Mouse (Mus musculus) left cerebral cortex, adult 2 months (tissue): ENCODE results near the gene Tle4. TPM values are rescaled to one million over a fixed set of nuclear protein-coding genes. Genes with fewer than 3 reads are reported as not detected.

ENCODE experiments used
- DNase-seq, 2 experiments: peaks; one replicate each; pipeline ENCODE4 v3.0.0; 2021 to 2022; ENCODE audit warnings: low spot score in 2 of 2, mixed read lengths in 1 of 2; ENCODE audit errors: extremely low spot score in 1 of 2
- H3K27ac ChIP-seq: fragments of 200-600 bp; 2 replicates; pipeline ENCODE4 v1.8.1; 2022
- H3K4me3 ChIP-seq: fragments of 200-600 bp; 2 replicates; pipeline ENCODE4 v1.8.1; 2022
- CTCF ChIP-seq: fragments of 200-600 bp; IDR thresholded peaks from 2 replicates; pipeline ENCODE4 v1.8.1; 2022; ENCODE audit warnings: antibody characterized with exemption, mild to moderate bottlenecking, moderate library complexity
- intact Hi-C: fragments of 180-260 bp; cut with DNase I; formaldehyde crosslinking; loops from one replicate; pipeline ENCODE4 v1.15.1; 2025
- total RNA-seq, 2 experiments: library from RNA; stranded (reverse); gene quantifications; 2 replicates each; pipeline ENCODE4 v1.2.3; 2021

The Tle4 gene
- total RNA-seq, 2 experiments from 2014 or later = 36.0 to 39.1 TPM

DNA sequence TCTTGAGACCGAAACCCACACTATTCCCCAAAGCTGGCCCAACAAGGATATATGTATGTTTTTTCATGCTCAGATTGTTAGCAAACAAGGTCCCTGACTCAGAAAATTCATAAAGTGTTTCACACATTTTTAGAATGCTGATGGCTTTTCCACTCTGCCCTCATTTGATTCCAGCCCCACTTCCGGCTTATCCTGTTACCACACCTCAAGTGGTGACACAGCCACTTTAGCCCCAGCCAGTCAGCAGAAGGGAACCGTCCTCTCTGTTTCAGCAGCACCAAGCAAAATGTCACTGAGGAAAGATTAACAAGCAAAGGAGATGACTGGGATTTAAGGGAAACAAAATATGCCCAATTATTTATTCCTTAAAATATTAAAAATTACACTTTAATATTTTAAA, 50.0 kb downstream of the Tle4 start:
- H3K4me3 ChIP-seq = no peak overlapping the region
- intact Hi-C loops = no loop called here
- no peak for DNase-seq
- TF ChIP-seq CTCF = no peak
- no peak overlapping the region for H3K27ac ChIP-seq

DNA sequence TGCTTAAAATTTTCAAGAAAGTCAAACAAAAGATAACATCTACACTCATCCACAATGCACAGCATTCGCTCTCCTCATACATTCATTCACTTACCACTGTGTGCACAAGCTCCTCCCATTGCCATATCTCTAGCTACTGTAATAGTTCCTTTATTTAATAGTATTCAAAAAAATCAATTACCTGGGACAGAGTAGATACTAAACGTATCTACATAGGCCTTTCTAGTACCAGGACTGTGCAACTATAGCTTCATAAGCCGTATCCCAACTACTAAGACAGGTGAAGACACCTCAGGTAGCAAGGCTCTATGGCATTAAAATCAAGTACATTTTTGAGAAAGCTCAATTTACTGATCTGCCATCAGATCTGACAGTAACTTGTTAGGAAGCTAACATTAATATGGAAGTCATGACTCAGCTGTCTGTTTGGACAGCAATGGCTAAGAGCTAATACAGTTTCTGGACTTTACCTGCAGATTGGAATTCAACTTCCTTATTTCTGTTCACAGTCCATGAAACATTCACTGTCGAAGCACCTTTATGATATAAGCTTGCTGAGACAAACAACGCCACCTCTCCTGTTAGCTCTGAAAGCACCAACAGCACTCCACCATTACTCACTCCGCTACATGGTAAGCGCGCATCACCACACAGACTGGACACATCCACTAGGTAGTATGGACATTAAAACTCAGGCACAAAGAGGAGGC, 50.6 kb downstream of the Tle4 start:
- TF ChIP-seq CTCF = no peak
- H3K27ac ChIP-seq = no peak overlapping the region
- DNase-seq = no peak
- intact Hi-C loops = no loop called here
- no peak overlapping the region for H3K4me3 ChIP-seq

DNA sequence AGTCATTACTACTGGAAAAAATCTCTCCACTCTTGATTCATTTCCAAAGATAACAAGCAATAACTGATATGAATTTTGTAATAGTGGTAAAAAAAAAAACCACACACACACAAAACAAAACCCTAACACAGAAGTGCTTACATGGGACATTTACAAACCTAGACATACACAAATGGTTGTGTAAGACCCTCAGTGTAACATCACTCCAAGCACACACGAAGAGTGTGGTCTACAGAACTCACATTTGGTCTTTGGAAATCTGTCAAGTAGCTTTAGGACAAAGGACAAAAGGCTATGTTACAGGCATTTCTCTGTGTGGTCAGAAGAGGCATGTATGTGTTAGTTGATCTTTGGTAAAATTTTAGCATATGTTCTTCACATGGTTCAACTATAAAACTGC, 52.4 kb downstream of the Tle4 start:
- H3K27ac ChIP-seq = no peak overlapping the region
- intact Hi-C loops = no loop called here
- DNase-seq = no peak
- no peak for TF ChIP-seq CTCF
- H3K4me3 ChIP-seq = no peak overlapping the region

DNA sequence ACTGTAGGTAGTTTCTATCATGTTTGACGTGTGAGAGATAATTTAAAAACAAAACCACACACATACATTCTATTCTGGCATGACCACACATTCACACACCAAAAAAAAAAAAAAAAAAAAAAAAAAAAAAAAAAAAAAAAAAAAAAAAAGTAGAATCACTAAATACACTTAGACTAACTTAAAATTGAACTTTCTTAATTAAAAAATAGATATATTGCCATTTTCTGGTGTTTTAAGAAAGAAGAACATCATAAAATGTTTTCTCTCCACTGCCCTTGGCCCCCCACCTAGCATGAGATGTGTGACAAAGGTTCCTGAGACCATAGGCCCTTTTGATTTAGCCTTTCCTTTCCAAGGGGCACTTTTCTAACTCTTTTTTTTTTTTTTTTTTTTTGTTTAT, 54.5 kb downstream of the Tle4 start:
- DNase-seq = no peak
- intact Hi-C loops = no loop called here
- no peak for TF ChIP-seq CTCF

DNA sequence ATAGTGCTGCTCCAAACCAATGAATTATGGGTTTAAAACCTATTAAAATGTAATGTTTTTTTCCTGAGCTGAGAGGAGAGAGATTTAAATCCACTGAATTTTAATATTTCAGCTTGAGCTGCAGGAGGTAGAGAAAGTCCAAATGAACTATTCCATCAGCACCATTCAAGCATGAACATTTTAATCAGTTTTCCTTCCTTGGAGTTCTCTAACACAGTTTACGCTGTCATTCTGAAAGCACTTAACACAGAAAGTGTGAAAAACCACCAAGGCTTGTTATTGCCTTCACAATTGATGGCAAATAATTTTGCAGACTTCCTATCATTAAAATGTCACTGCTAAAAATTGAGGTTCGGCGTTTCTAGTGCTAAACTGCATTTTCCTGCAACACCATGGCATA, 57.2 kb downstream of the Tle4 start:
- Histone ChIP-seq H3K27ac (no peak overlapping the region), H3K4me3 (no peak overlapping the region)
- intact Hi-C loops = no loop called here
- DNase-seq = no peak
- no peak for TF ChIP-seq CTCF

More for the DNA sequence above, 54.5 kb downstream of the Tle4 start:
- Histone ChIP-seq H3K27ac (no peak overlapping the region), H3K4me3 (no peak overlapping the region)

DNA sequence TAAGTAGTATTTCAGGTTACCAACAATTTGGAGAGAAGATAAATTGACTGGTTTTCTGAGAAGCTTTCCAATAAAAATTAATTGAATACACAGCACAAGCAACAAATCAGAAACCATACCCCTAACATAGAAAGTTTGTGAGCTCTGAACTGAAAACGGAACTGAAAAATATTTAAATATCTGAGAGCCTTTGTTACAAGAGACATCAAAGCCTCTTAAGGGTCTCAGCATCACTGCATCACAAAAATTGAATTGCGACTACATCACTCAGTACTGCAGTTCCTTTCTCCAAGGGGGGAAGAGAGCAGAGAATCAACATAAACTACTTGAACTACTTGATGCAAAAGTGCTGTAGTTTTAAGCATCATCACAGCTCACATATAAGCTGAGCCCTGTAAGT, 61.2 kb downstream of the Tle4 start:
- no peak overlapping the region for H3K4me3 ChIP-seq
- no peak for DNase-seq
- TF ChIP-seq CTCF = no peak
- H3K27ac ChIP-seq = no peak overlapping the region
- intact Hi-C loops = no loop called here

DNA sequence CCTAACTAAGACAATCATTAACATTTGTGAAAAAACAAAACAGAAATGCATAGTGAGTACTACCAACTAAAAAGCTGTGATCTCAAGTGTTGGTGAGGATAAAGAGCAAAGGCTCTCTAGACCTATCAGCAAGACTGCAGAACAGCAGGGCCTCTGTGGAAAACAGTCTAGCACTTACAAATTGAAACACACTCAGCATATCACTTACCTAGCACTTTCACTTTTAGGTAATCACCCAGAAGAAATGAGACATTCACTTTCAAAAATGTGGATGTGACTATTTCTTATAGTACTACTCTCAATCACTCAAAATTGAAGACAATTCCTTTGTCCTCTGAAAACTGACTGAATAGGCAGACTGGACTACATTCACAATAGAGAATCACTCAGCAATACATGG, 63.4 kb downstream of the Tle4 start:
- DNase-seq = no peak
- intact Hi-C loops = no loop called here
- Histone ChIP-seq H3K27ac (no peak overlapping the region), H3K4me3 (no peak overlapping the region)
- TF ChIP-seq CTCF = no peak

DNA sequence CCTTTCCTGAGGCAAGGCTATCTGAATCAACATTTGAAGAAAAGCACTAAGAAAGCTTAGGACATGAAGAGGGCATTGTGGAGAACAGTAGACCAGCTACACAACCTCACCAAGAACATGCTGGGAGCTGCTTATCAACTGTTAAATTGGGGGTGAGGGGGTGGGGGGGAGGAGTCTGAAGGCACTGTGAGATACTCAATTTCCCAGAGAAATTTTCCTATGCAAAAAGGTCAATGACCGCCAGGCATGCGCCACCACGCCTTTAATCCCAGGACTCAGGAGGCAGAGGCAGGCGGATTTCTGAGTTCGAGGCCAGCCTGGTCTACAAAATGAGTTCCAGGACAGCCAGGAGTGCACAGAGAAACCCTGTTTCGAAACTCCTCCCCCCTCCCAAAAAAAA, 65.0 kb downstream of the Tle4 start:
- no peak overlapping the region for H3K27ac ChIP-seq
- no peak for DNase-seq
- TF ChIP-seq CTCF = no peak
- intact Hi-C loops = no loop called here
- H3K4me3 ChIP-seq = no peak overlapping the region

DNA sequence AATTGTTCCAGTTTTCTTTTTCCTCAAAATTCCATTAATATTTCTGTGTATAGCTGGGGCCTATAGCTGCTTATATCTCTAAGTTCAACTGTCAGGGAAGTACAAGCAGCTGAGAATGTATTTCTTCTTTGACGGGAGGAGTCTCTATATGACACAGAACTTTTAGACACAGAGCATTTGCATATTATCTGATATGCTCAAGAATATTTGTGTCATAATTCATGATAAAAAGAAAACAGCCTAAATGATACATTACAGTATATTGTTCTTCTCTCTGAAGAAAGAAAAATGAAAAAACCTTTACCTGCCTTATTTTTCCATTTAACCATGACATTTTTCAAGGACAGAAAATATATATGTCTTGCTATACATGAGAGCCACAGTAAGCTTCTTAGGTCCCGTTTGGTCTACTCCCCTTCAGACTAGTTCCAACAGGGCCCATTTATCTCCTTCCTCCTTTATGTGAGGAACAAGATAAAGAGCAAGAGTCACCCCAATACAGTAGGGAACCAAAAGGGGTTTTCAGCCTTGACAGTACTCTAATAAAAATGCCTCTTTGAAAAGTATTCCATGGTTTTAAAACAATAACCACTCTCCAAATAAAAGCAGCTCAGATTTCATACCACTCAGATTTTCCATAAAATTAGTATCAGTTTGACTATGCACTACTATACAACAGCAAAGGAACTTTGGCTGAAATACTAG, 77.6 kb downstream of the Tle4 start:
- no peak for TF ChIP-seq CTCF
- DNase-seq = no peak
- Histone ChIP-seq H3K4me3 (no peak overlapping the region), H3K27ac (no peak overlapping the region)
- intact Hi-C loops = no loop called here

DNA sequence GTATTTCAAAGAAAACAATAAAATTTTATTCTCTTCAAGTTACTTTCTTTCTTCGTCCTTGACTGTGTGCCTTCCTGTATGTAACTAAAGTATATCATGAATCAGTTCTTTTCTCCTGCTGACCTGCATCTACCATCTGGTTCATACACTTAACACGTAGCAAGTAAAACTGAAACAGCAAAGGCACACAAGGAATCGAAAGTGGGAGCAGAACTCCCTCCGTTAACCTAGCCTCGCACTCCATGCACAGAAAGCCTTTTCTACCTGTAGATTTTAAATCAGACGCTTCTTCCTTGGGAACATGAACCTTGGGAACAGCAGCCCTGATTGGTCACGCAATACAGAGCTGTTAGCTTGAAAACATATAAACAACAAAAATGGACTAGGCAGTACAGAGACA, 78.7 kb downstream of the Tle4 start:
- intact Hi-C loops = no loop called here
- no peak for DNase-seq
- Histone ChIP-seq H3K4me3 (no peak overlapping the region), H3K27ac (no peak overlapping the region)
- no peak for TF ChIP-seq CTCF

DNA sequence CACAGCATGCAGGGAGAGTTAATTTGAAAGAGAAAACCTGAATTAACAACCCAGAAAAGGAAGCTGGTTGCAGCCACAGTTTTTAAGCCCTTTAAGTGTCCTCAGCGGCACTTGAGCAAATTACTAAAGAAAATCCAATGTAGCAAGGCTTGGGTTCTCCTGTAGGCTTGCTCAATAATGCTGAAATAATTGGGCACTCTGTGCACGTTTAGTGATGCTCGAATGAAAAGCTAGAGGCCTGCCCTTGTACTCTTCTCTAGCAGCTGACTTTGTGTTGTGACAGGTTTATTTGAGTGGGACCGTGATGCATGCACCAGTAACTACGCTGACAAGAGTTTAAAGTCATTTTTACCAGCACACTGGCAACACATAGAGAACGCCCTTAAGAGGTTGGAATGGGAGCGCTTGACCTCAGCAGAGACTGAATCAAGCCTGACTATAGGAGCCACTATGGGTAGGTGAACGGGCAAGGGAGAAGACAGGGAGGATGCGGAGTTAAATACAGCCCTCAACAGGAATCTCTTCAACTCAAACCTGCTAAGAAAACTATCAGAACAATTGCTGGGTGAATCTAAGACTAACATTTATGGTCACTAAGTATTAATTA, 79.3 kb downstream of the Tle4 start:
- intact Hi-C loops = no loop called here
- no peak overlapping the region for H3K27ac ChIP-seq

DNA sequence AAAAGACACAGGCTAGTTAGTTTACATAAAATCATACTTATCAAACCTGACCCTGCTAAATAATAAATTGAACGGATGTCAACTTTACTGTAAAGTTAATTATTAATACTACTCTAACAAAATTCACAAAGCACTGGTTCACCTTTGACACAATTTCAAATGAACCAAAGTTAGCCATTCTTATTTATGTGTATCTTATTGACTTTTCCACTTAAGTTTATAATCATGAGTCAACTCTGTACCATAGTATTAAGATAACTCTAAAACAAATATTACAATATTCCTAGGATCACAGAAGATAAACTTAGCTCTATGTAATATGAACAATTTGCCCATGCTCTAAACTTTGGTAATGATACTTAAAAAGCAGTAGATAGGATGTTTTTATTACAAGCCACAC, 81.4 kb downstream of the Tle4 start:
- no peak overlapping the region for H3K4me3 ChIP-seq
- no peak for TF ChIP-seq CTCF
- no peak for DNase-seq
- intact Hi-C loops = no loop called here
- H3K27ac ChIP-seq = no peak overlapping the region

More for the DNA sequence above, 79.3 kb downstream of the Tle4 start:
- no peak overlapping the region for H3K4me3 ChIP-seq
- no peak for DNase-seq
- TF ChIP-seq CTCF = no peak
